Mouse (Mus musculus) liver, adult 2 months (tissue): Measurements from ENCODE around the gene Lcat.

Source experiments
- CTCF ChIP-seq: fragments of 200-500 bp; IDR thresholded peaks from 2 replicates; pipeline ENCODE4 v1.5.1; 2011; ENCODE audit warnings: low read depth, low read length, control low read depth
- POLR2A ChIP-seq: fragments of 200-500 bp; IDR thresholded peaks from 2 replicates; pipeline ENCODE4 v1.6.1; 2011; ENCODE audit warnings: low read length, control low read depth; ENCODE audit not compliant: insufficient read depth; ENCODE audit errors: extremely low read depth

DNA sequence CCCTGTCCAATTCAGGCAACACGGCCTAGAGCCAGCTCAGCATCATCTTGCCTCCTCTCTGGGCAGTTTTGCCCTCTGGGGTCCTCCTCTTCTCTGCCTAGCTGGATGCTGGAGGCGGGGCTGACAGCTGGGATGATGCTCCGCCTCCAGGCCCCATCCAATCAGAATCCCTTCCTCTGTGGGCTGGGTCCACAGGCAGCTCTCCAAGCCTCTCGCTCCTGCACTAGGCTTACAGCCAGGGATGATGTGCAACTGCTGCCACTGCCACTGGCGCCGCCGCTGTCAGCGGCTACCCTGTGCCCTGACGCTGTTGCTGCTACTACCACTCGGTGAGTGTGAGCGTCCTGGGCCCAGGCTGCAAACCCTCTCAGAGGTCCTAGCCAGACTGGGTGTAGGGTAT is 49.8 kb downstream of the Lcat start, which contains the start of gene Nrn1l:
- no peak for TF ChIP-seq CTCF
- no peak for TF ChIP-seq POLR2A
